Mouse (Mus musculus) megakaryocyte, embryonic 14.5 days (primary cell): ENCODE results near the gene Akap8.

Experiments
- FLI1 ChIP-seq: IDR thresholded peaks from 2 replicates; pipeline ENCODE4 v1.6.1; 2012; ENCODE audit warnings: low read length, inconsistent platforms, mixed read lengths
- GATA1 ChIP-seq: IDR thresholded peaks from 3 replicates; pipeline ENCODE4 v1.6.1; 2012; ENCODE audit warnings: mixed read lengths, low read length, inconsistent platforms, borderline replicate concordance

- no peak for TF ChIP-seq GATA1
- no peak for TF ChIP-seq FLI1
Observed at GRCm38 (mm10) chr17:32358192-32358942, 37.3 kb upstream of the Akap8 start.
